Mouse (Mus musculus) thymus, postnatal 14 days (tissue): Measurements from ENCODE around the gene Gm14214.

Source experiments
- DNase-seq: peaks from one replicate; pipeline ENCODE4 v3.0.0; 2021

Gene Gm14214

GRCm38 (mm10) chr2:154771604-154772003, 1.8 kb upstream of the Gm14214 start:
- DNase-seq = no peak

GRCm38 (mm10) chr2:154767051-154767450, 2.8 kb downstream of the Gm14214 start:
- DNase-seq = no peak

DNA sequence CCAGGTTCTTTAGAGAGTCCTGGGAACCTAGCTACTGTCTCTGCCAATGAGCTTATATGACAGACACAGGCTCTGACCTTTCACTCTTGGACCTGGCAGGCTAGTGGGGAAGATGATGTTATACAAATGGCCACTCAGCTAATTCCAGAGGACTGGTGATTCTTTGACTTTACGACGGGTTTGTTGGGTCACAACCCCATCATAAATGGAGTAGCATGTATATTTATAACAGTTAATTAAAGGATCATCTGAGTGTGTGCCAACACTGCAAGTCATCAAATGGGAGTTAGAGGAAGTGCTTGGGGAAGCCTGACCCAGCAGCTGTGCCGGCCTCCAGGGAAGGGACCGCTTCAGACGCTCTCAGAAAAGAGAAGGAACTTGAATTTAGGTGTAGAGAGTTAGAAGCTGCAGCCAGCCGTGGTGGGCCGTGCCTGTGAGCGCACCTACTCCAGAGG, 4.2 kb downstream of the Gm14214 start:
- DNase-seq = no peak

- DNase-seq = no peak
Measured at GRCm38 (mm10) chr2:154764828-154765497, 4.9 kb downstream of the Gm14214 start.

DNA sequence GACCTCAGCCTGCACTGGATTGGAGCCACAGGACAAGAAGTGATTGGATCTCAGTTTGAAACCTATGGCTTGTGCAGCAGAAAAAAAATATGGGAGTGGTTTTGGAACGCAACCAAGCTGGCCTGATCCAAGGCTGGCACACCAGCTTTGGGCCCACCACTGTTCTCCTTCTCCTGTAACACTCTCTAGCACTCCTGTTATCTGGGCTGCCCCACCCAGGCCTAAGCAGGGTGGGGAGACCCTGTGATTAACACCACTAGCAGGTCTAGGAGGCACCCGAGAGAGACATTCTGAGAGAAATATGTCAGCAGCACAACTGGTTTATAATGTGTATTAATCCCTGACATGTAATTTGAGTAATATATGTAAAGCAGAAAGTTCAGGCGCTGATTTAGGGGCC, 6.6 kb downstream of the Gm14214 start:
- no peak for DNase-seq

DNA sequence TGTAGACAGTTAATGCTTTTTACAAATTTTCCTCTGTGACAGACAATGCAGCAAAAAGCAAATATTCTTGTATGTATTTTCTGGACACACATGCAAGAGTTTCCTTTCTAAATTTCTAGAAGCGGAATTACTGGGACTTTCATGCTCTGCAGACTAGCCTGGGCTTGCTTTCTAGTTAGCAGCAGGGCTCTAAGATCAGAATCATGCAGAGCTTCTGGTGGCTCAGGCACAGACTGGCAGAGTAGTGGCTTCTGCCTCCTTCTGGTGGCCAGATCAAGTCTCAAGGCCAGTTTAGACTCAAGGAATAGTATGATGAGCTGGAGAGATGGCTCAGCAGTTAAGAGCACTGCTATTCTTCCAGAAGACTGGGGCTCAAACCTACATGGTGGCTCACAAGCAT, 11.4 kb downstream of the Gm14214 start:
- no peak for DNase-seq

DNA sequence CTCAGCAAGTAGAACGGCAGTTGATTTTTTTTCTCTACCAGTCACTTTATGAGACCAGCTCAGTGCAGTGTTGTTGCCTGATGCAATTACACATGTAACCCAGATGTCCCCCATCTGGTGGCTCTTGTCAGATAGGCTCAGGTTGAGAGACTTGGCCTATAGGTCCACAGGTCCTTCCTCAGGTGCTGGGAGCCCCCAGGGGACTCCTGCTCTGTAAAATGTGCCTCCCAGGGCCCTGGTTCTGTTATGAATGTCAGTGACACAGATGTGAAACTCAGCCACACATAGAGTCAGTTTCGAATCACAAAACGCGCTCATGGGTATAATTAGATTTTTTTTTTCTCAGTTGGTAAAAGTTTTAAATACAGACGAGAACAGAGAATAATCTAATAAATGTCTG, 12.1 kb downstream of the Gm14214 start:
- DNase-seq = no peak

DNA sequence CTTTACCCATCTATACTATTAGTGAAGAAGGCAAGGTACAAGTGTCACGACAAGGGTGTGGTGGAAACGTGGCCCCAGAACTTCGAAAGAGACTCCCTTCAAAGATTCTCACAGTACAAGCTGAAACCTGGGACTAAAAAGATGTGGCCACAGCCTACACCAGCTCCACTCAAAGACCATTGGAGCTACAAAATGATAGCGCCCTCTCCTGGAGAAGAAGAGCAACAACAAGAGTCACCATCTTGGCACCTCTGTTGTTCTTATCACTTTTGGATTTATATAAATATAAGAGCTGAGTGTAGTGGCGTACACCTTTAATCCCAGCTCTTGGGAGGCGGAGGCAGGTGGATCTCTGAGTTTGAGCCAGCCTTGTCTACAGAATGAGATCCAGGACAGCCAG, 14.0 kb downstream of the Gm14214 start:
- DNase-seq = no peak

DNA sequence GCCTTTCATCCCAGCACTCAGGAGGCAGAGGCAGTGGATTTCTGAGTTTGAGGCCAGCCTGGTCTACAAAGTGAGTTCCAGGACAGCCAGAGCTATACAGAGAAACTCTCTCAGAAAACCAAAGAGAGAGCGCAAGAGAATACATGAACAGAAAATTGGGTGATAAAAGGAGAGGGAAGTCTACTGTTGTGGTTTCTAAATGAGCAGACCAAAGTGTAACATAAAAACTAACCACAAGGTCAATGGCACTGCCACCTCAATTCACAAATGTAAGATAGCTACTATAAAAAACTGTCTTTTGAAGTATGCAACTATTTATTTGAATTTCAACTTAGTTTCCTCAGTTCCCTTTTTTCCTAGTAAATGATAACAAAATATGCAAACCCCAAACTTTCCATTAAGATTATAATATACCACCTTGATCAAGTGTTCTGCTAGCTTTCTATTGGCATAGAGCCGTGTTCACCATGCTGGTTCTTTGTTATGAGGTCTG, 15.7 kb downstream of the Gm14214 start:
- no peak for DNase-seq

- DNase-seq = no peak
Measured at GRCm38 (mm10) chr2:154751924-154752323, 17.9 kb downstream of the Gm14214 start.

DNA sequence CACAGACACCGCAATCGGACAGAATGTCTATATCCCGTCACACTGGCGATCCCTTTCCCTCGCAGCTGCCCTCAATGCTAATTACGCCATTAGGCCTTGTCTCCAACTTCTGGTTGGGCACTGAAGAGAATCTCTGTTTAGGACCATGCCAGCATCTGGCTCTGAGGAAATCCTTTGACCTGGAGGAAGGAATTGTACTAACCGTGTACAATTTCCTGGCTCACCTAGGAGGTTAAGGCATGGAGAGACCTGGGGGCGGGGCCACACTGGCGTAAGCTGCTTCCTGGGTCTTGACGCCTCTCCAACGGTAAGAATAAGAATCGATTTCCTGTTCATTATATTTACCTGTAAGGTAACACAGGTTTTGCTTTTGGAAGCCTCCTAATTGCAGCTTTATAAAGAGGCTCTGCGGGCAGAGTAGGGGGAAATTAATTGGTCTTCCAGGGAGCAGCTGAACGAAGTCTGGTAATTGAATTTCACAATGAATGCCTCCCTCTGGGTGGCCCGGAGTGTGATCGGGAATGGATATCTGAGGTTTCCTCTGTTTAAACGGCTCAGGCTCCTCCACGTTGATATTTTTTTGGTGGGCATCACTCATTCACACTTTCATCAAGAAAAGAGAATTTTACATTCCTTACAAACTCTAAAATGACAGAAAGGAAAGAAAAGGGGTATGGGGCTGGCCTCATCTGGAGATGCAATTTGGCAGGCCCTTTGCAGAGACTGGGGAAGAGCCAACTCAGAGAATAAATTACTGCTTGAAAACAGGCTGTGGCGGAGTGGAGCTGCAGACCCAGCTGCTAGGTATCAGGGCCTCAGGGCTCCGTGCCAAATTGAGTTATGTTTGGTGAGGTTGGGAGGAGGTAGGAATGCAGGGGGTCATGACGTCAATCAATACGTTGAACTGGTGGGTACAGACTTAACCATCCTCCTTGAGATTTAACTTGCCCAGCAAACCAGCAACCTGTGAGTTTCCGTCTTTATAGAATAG, 20.5 kb downstream of the Gm14214 start:
- DNase-seq = no peak

- DNase-seq = no peak
Measured at GRCm38 (mm10) chr2:154748383-154748782, 21.4 kb downstream of the Gm14214 start.

DNA sequence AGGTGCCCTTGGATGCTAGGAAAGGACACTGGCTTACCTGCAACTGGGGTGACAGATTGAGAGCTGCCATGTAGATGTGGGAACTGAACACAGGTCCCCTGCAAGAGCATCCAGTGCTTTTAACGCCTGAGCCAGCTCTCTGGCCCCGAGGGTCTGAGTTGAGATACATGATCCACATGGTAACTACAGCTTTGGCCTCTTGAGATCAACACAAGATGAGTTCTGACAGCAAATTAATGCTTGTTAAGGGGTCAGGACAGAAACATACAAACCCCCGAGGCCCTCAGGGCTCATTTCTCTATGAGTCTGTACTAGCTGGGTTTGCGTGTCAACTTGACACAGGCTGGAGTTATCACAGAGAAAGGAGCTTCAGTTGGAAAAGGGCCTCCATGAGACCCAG, 25.9 kb downstream of the Gm14214 start:
- DNase-seq = no peak

DNA sequence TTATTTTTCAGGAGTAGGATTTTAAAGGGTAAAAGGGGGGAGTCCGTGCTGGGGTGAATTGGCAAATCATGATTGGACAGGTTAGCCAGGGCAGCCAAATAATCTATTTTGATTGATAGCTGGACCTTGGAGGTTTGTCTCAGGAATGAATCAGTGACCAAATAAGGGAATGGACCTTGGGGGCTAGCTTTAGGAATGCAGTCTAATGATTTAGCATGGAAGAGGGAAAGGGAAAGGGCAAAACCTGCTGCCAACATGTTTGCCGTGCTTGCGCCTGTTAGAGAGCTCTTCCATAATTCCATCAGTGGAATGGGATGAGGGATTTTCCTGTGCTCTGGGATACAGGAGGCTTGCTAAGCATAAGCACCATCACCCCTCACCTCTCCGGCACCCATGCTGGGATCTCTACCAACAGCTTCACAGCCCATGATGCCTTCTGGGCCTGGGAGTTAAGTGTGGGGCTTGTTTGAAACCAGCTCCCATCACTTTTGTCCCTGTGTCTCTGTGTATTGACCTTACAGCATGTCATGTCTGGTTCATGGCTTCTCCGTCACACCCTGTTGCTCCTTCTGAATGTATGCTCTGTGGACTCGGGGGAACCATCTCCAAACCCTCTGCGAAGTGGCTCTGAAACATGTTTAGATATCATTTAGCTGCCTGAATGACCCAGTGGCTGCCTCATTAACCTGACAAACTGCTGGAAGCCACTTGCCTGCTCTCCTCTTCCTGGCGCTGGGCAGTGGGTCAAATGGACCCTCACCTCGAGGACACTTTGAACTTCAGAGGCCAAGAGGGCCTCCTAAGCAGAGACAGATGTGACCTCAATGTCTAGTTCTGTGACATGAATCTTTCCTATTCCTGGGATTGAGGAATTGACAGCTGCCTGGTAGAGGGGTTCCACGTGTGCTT, 26.7 kb downstream of the Gm14214 start:
- DNase-seq = no peak

DNA sequence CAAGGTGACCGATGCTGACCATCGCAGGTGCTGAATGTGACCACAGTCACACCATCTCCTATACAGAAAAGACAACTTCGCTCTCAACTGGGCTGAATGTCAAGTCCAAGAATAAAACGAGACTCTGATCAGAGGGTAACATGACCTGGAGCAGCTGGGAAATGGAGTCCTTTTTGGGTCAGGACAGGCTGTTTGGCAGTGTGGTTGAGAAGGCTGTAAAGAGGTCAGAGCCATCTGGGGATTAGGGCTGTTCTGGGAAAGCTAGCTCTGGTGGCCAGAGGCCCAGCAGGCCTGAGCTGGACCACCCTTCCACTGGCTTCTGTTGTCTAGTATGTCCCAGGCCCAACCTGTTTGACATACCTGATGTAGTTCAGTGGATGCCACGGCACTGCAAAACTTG, 31.2 kb downstream of the Gm14214 start:
- DNase-seq = no peak

DNA sequence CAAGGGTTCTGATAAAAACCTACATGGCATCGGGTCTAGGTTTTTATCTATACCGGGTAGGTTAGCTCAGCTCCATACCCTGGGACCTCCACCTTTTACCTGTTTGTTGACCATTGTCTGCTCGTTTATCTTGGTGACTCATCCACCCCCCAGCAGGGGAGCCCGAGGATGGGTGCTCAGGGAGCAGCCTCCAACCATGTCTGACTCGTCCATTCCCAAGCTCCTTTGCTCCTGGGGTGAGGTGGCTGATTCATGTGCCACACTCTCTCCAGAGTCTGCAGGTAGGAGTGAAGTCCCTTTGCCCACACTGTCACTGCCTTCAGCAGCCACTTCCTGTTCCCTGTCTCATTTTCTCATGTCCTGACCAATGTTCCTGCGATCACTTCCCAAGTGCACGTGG, 33.8 kb downstream of the Gm14214 start:
- no peak for DNase-seq

- DNase-seq = no peak
Measured at GRCm38 (mm10) chr2:154735416-154735815, 34.4 kb downstream of the Gm14214 start.

DNA sequence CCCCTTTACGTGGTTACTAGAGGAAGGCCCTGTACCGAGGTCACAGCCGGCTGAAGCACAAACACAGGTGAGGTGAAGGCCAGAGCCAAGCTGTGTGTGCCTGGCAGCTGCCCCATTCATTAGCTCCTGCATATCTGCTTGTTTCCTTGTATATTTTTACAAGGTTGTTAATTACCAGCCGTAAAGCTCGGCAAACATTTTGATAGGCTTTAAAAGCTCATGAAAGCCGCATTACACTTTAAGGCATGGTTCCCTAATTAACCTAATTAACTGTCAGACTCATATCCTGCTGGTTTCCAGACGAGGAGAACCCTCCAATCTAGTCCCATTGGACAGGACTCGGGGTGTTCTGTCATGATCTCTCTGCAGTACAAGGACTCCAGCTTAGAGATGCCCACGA, 34.9 kb downstream of the Gm14214 start:
- no peak for DNase-seq

- no peak for DNase-seq
Measured at GRCm38 (mm10) chr2:154732503-154733141, 37.2 kb downstream of the Gm14214 start.

- no peak for DNase-seq
Measured at GRCm38 (mm10) chr2:154731916-154732315, 37.9 kb downstream of the Gm14214 start.

GRCm38 (mm10) chr2:154730841-154731240, 39.0 kb downstream of the Gm14214 start:
- no peak for DNase-seq

- DNase-seq = no peak
Measured at GRCm38 (mm10) chr2:154729737-154730136, 40.1 kb downstream of the Gm14214 start.
